Mouse (Mus musculus) midbrain, embryonic 14.5 days (tissue): ENCODE measurements around the gene Cdh1. TPM values are rescaled to one million over a fixed set of nuclear protein-coding genes. Genes with fewer than 3 reads are reported as not detected.
"Not testable (repeated sequence)": the region's sequence is repeated elsewhere in the genome, so short reads cannot be mapped to it uniquely, and the experiment has no call there.

Experiments used
- ATAC-seq: fragments of 200-750 bp; cut with Nextera tagmentation; 2 replicates; pipeline ENCODE4 v1.8.0; 2017; ENCODE audit warnings: moderate number of reproducible peaks, moderate library complexity; ENCODE audit not compliant: low FRiP score, low TSS enrichment
- DNase-seq: peaks from one replicate; pipeline ENCODE4 v3.0.0-alpha.2; 2015
- H3K27ac ChIP-seq: fragments of 300-500 bp; sonication (generic); replicated peaks from 2 replicates; pipeline ENCODE4 v1.5.1; 2014; ENCODE audit warnings: mild to moderate bottlenecking, low read depth, low read length, moderate library complexity
- H3K27me3 ChIP-seq: fragments of 300-500 bp; sonication (generic); 2 replicates; pipeline ENCODE4 v1.6.1; 2014; ENCODE audit warnings: low read length, control low read depth, mixed read lengths; ENCODE audit not compliant: control insufficient read depth, insufficient read depth
- H3K36me3 ChIP-seq: fragments of 300-500 bp; sonication (generic); 2 replicates; pipeline ENCODE4 v1.6.1; 2014; ENCODE audit warnings: low read length, control low read depth; ENCODE audit not compliant: control insufficient read depth, insufficient read depth
- H3K4me1 ChIP-seq: fragments of 300-500 bp; sonication (generic); 2 replicates; pipeline ENCODE4 v1.6.1; 2014; ENCODE audit warnings: mild to moderate bottlenecking, antibody characterized with exemption, low read length, control low read depth; ENCODE audit not compliant: control insufficient read depth, insufficient read depth
- H3K4me2 ChIP-seq: fragments of 300-500 bp; sonication (generic); 2 replicates; pipeline ENCODE4 v1.6.1; 2014; ENCODE audit warnings: mild to moderate bottlenecking, low read length, moderate library complexity
- H3K4me3 ChIP-seq: fragments of 300-500 bp; sonication (generic); replicated peaks from 2 replicates; pipeline ENCODE4 v1.5.1; 2014; ENCODE audit warnings: low read depth, low read length
- H3K9ac ChIP-seq: fragments of 300-500 bp; sonication (generic); replicated peaks from 2 replicates; pipeline ENCODE4 v1.6.1; 2014; ENCODE audit warnings: mild to moderate bottlenecking, low read length, moderate library complexity
- H3K9me3 ChIP-seq: fragments of 300-500 bp; sonication (generic); 2 replicates; pipeline ENCODE4 v1.6.1; 2016; ENCODE audit warnings: low read length, control low read depth, mixed read lengths; ENCODE audit not compliant: control insufficient read depth
- WGBS: fragments of 180-500 bp; shearing (Covaris S2); extraction: QIAGEN DNeasy Blood & Tissue Kit; methylation state at CpG from one replicate; pipeline ENCODE4 v1.1.7; 2014; 5-methylcytosine and 5-hydroxymethylcytosine counted together
- polyA plus RNA-seq: library from polyadenylated mRNA; unstranded; fragments of >200 nt; fragmentation: Nextera tagmentation; extraction: Ambion mirVana; gene quantifications from 2 replicates; pipeline ENCODE4 v1.2.1, GENCODE M21; 2014

The Cdh1 gene
- polyA plus RNA-seq, 1 experiment from 2014 or later = 1.9 TPM

DNA sequence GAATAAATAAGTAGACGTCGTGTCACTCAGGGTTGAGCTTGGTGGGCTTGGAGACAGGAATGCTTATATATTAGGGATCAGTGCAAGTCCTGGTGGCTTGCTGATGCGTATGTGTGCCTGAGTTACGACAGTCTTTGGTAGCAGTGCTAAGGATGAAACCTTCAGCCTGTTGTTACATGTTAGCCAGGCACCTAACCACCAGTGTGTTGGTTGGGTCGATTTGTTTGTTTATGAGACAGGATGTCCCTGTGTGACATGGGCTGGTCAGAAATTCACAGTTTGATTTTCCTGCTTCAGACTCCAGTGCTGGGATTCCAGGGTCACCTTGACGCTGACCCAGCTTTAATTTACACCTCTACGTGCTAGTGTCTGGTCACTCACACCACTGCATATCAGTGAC is 2.5 kb downstream of the Cdh1 start:
- ATAC-seq (no peak), DNase-seq (no peak)
- 81% methylated on average over 7 of the region's 7 CpGs for WGBS

DNA sequence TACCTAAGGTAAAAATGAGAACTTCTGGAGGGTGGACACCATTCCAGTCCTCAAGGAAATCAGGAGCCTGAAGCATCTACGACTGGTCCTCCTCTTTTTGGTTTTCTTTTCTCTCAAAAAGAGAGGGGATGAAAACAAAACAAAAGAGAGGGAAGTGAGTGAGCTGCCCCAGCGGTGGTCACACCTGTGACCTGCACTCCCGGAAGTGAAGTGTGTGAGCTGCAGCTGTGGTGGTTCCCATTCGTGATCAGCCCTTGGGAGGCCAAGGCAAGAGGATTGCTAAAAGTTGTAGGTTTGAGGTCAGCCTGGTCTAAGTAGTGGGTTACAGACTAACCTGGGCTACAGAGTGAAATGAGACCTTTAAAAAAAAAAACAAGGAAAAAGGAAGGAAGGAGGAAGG is 3.0 kb downstream of the Cdh1 start:
- H3K9me3 ChIP-seq = no peaks in the 10 kb centered on the region
- H3K27ac ChIP-seq = no peak overlapping the region
- H3K27me3 ChIP-seq = peaks cover 39% of the 10 kb centered on the region
- peaks cover 15% of the 10 kb centered on the region for H3K4me1 ChIP-seq
- no peak overlapping the region for H3K4me2 ChIP-seq
- DNase-seq = no peak
- WGBS = 63% methylated on average over 4 of the region's 4 CpGs
- no peak overlapping the region for H3K9ac ChIP-seq
- no peak overlapping the region for H3K4me3 ChIP-seq
- H3K36me3 ChIP-seq = no peaks in the 10 kb centered on the region
- ATAC-seq = no peak

More for the DNA sequence above, 2.5 kb downstream of the Cdh1 start:
- no peaks in the 10 kb centered on the region for H3K36me3 ChIP-seq
- peaks cover 15% of the 10 kb centered on the region for H3K4me1 ChIP-seq
- H3K4me2 ChIP-seq = no peak overlapping the region
- no peak overlapping the region for H3K9ac ChIP-seq
- H3K9me3 ChIP-seq = no peaks in the 10 kb centered on the region
- no peak overlapping the region for H3K4me3 ChIP-seq
- peaks cover 39% of the 10 kb centered on the region for H3K27me3 ChIP-seq
- no peak overlapping the region for H3K27ac ChIP-seq

DNA sequence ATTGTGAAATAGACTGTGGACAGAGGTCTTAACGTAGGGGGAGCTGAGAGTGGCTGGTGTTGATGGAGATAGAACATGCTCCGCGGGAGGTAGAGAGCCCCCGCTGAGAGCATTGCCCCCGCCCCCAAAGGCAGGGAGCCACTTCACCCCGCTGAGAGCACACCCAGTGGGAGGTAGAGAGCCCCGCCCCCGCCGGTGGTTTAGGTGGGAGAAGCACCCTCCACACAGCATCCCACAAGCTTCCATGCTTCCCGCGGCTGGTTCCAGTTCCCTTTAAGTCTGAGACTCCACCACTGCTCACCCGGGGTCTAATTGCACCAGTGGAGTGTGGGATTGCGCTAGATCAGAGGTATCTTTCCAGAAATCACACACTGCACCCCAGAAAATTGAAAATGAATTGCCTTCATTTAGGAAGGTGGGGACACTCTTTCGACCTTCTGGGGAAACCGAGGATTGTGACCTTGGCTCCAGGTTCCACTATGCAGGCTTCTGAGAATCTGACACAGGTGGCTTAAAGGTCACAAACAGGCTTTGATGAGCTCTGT is 3.5 kb downstream of the Cdh1 start:
- Histone ChIP-seq H3K9me3 (no peaks in the 10 kb centered on the region), H3K4me2 (no peak overlapping the region), H3K27me3 (peaks cover 39% of the 10 kb centered on the region), H3K36me3 (no peaks in the 10 kb centered on the region), H3K27ac (no peak overlapping the region), H3K4me1 (peaks cover 15% of the 10 kb centered on the region), H3K4me3 (no peak overlapping the region), H3K9ac (no peak overlapping the region)
- no peak for ATAC-seq
- WGBS = 34% methylated on average over 15 of the region's 15 CpGs
- no peak for DNase-seq

DNA sequence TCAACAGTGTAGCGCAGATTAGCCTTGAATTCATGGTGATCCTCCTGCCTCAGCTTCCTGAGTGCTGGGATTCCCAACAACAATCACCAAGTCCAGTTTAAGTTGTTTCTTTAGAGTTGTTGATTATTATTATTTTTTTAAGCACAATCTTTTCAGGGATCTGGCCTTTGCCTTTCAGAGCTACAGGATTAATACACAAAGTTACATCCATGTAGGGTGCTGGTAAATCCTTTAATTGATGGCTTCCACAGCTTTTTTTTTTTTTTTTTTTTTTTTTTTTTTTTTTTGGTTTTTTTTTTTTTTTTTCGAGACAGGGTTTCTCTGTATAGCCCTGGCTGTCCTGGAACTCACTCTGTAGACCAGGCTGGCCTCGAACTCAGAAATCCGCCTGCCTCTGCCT is 4.6 kb downstream of the Cdh1 start:
- 83% methylated on average over 4 of the region's 4 CpGs for WGBS
- H3K4me3 ChIP-seq, H3K27ac ChIP-seq, H3K36me3 ChIP-seq, H3K9me3 ChIP-seq, H3K4me2 ChIP-seq, H3K9ac ChIP-seq, DNase-seq, ATAC-seq: not testable (repeated sequence)
- H3K27me3 ChIP-seq = peaks cover 29% of the 10 kb centered on the region
- H3K4me1 ChIP-seq = peaks cover 14% of the 10 kb centered on the region

DNA sequence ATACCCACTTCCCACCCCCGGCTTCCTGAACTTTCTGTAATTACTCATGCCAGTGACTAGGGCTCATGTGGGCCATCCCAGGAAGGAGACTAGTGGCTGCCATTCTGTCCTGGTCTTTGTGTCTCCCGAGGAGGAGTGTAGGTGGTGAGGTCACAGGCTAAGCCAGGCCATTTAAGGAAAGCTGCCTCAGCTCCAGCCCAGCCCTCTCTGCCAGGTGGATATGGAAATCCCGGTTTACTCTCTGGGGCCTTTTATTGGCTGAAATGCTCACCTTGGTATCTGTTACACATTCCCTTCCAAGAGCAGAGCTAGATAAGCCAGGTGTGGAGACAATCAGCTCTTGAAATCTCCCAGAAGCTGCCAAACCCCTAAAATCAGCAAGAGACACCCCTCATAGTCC is 5.3 kb downstream of the Cdh1 start:
- ATAC-seq = no peak
- H3K4me2 ChIP-seq = no peak overlapping the region
- no peak for DNase-seq
- no peaks in the 10 kb centered on the region for H3K9me3 ChIP-seq
- H3K36me3 ChIP-seq = no peaks in the 10 kb centered on the region
- H3K9ac ChIP-seq = no peak overlapping the region
- H3K4me3 ChIP-seq = no peak overlapping the region
- peaks cover 7% of the 10 kb centered on the region for H3K4me1 ChIP-seq
- 67% methylated on average over 3 of the region's 3 CpGs for WGBS
- no peak overlapping the region for H3K27ac ChIP-seq
- H3K27me3 ChIP-seq = peaks cover 23% of the 10 kb centered on the region

GRCm38 (mm10) chr8:106609076-106609903 is 6.1 kb downstream of the Cdh1 start:
- Histone ChIP-seq H3K4me3 (no peak overlapping the region), H3K27me3 (peaks cover 14% of the 10 kb centered on the region; the same call in 1 of the 2 replicates), H3K27ac (no peak overlapping the region), H3K4me2 (no peak overlapping the region), H3K9me3 (no peaks in the 10 kb centered on the region), H3K9ac (no peak overlapping the region), H3K36me3 (no peaks in the 10 kb centered on the region), H3K4me1 (no peaks in the 10 kb centered on the region)
- ATAC-seq = no peak
- WGBS = 78% methylated on average over 7 of the region's 7 CpGs
- no peak for DNase-seq

DNA sequence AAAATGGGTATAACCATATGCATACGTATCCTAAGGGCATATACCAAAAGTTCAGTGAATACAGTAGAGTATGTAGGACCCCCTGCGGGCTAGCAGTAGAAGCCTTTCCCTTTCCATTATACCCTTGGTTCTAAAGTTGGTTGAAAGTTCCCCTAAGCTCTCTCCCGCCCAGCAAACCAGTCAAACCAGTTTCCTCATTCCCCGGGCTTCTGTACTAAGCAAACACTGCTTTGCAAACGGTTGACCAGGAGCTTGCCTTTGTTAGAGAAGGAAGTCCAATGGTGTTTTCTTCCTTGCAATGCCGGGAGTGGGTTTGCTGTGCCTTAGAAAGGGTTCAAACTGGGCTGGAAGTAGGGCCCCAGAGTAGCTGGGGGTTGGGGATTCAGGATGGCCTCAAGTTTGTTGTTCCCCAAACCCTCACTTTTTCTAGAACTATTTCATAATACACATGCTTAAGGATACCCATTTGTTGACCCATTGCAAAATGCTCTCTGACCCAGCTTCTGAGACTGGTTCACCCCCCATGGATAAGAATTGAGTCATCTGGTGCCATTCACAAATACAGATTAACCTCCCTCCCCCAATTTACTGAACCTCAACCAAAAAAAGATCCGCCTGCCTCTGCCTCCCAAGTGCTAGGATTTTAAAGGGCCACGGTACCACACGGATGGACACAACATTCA is 7.9 kb downstream of the Cdh1 start:
- Histone ChIP-seq H3K36me3 (no peaks in the 10 kb centered on the region), H3K4me3 (no peak overlapping the region), H3K27ac (no peak overlapping the region), H3K27me3 (no peaks in the 10 kb centered on the region), H3K4me2 (no peak overlapping the region), H3K4me1 (no peaks in the 10 kb centered on the region), H3K9ac (no peak overlapping the region), H3K9me3 (no peaks in the 10 kb centered on the region)
- ATAC-seq (no peak), DNase-seq (no peak)
- 71% methylated on average over 9 of the region's 9 CpGs for WGBS

GRCm38 (mm10) chr8:106612047-106612446 is 8.9 kb downstream of the Cdh1 start:
- Histone ChIP-seq H3K9me3 (no peaks in the 10 kb centered on the region), H3K36me3 (no peaks in the 10 kb centered on the region), H3K4me2 (no peak overlapping the region), H3K4me3 (no peak overlapping the region), H3K9ac (no peak overlapping the region), H3K27me3 (no peaks in the 10 kb centered on the region), H3K27ac (no peak overlapping the region), H3K4me1 (no peaks in the 10 kb centered on the region)
- DNase-seq = no peak
- 81% methylated on average over 3 of the region's 3 CpGs for WGBS
- no peak for ATAC-seq
